Mouse (Mus musculus): ENCODE results near the gene Trpc4.

- TF ChIP-seq CTCF (IDR thresholded peaks at IDR 0.05; ENCODE audit: low read depth), result no peak
- TF ChIP-seq EP300 (optimal IDR thresholded peaks at IDR 0.05), result no peak
Observed at GRCm38 (mm10) chr3:54238891-54239290, 83.1 kb downstream of the Trpc4 start.
